Mouse (Mus musculus): ENCODE data around the gene Cntrob.
A peak's percentile ranks its signal among the peaks of the same experiment; 100 is the strongest.

GRCm38 (mm10) chr11:69366157-69366854 lies 42.7 kb upstream of the Cntrob start:
- TF ChIP-seq CTCF (IDR thresholded peaks at IDR 0.05; ENCODE audit: low read depth) = 0 out of 2 replicates have a peak, but pooled peaks have one; percentile 14
- peak; percentile 37; the same call in 1 of the 2 replicates for TF ChIP-seq EP300 (IDR thresholded peaks at IDR 0.05; ENCODE audit: low read depth)
